Mouse (Mus musculus): ENCODE data around the gene Capn13.

DNA sequence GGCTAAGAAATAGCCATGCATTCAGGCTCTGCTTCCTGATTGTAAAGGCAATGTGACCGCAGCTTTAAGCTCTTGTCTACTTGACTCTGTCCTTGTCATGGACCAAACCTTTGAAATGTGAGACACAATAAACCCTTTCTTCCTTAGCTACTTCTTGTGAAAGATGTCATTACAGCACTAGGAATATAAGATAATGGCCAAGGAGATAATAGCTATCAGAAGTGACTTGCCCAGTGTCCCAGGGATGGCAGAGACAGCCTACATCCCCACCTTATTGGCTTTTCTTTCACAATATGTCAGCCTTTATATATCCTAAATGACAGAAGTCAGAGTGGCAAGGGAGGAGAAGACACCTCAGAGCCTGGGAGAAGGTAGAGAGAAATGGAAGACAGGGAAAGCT, 31.4 kb upstream of the Capn13 start:
- TF ChIP-seq POLR2A (IDR thresholded peaks at IDR 0.05; ENCODE audit: insufficient read depth, low read depth, low read length): no peak
- TF ChIP-seq CTCF (IDR thresholded peaks at IDR 0.05): no peak

All from heart, adult 2 months (tissue).